7 mouse cellular contexts compared by ENCODE assay signal in genomic region chr9:14614205-14614930, GRCm38 (mm10). TPM values are rescaled to one million over a fixed set of nuclear protein-coding genes. Genes with fewer than 3 reads are reported as not detected.
DNase-seq lines count a peak whose midpoint lies in the region; ATAC-seq and TF ChIP-seq lines count a peak whose summit lies in the region.

No protein-coding gene starts in this region.

- under 1% methylated on average over 42 of the region's 50 CpGs for WGBS in embryonic facial prominence, embryonic 11.5 days
- under 1% methylated on average over 49 of the region's 50 CpGs for WGBS in heart, embryonic 16.5 days
- WGBS in midbrain, embryonic 15.5 days = under 1% methylated on average over 50 of the region's 50 CpGs

- intact Hi-C loops in left cerebral cortex, postnatal 4 days (cut with DNase I) = loop anchor here (10.0 kb wide), 1 partner anchor 80 kb away; no protein-coding TSS in a partner anchor

- ATAC-seq in Patski = peak; percentile 49
- peak; percentile 37 for ATAC-seq in embryonic facial prominence, embryonic 11.5 days (replicated peaks; ENCODE audit: insufficient number of reproducible peaks, low FRiP score, low TSS enrichment, low read depth)
- peak; percentile 46 for ATAC-seq in heart, embryonic 16.5 days (replicated peaks; ENCODE audit: extremely low read depth, insufficient read depth, low FRiP score)
- ATAC-seq in midbrain, embryonic 15.5 days (replicated peaks) = peak; percentile 80

- in situ Hi-C loops in Patski (cut with MboI; ENCODE audit: low pct_unique_long_range_greater_than_20kb) = loop anchor here (5.0 kb wide), 1 partner anchor 92 kb away; no protein-coding TSS in a partner anchor

- peak overlapping the region; percentile 64 for H3K4me2 ChIP-seq in embryonic facial prominence, embryonic 11.5 days (ENCODE audit: low read depth, low read length)
- H3K4me2 ChIP-seq in heart, embryonic 16.5 days (ENCODE audit: low read depth, low read length) = peak overlapping the region; percentile 85
- H3K4me2 ChIP-seq in midbrain, embryonic 15.5 days = peak overlapping the region; percentile 90

- no peak for TF ChIP-seq CTCF in ES-Bruce4 (IDR thresholded peaks at IDR 0.05; ENCODE audit: low read depth, low read length)
- no peak for TF ChIP-seq CTCF in Patski (IDR thresholded peaks at IDR 0.05)

- H3K27me3 ChIP-seq in ES-Bruce4 (ENCODE audit: control insufficient read depth, insufficient read depth, low read length, poor library complexity, severe bottlenecking) (no peaks in the 10 kb centered on the region), Patski (no peaks in the 10 kb centered on the region)
- no peaks in the 10 kb centered on the region for H3K27me3 ChIP-seq in embryonic facial prominence, embryonic 11.5 days (ENCODE audit: control insufficient read depth, insufficient read depth, low read length)
- no peaks in the 10 kb centered on the region for H3K27me3 ChIP-seq in heart, embryonic 16.5 days (ENCODE audit: control insufficient read depth, insufficient read depth, low read length)
- no peaks in the 10 kb centered on the region for H3K27me3 ChIP-seq in midbrain, embryonic 15.5 days (replicated peaks)

- CTCF ChIA-PET in Patski (lab: Charles Lee) = no interaction called here

- H3K27ac ChIP-seq in ES-Bruce4 (ENCODE audit: insufficient read depth, low read length) = no peak overlapping the region
- H3K27ac ChIP-seq in embryonic facial prominence, embryonic 11.5 days (replicated peaks; ENCODE audit: low read depth, low read length) = peak overlapping the region; percentile 65
- peak overlapping the region; percentile 95 for H3K27ac ChIP-seq in heart, embryonic 16.5 days (ENCODE audit: low read length)
- peak overlapping the region; percentile 76 for H3K27ac ChIP-seq in midbrain, embryonic 15.5 days

- TF ChIP-seq POLR2A in ES-Bruce4 (IDR thresholded peaks at IDR 0.05; ENCODE audit: insufficient read depth, low read length) = no peak

- no peak for TF ChIP-seq EP300 in ES-Bruce4 (IDR thresholded peaks at IDR 0.05; ENCODE audit: insufficient read depth, low read depth, low read length)

- peak overlapping the region; percentile 77 for H3K4me3 ChIP-seq in ES-Bruce4 (ENCODE audit: low read depth, low read length)
- peak overlapping the region; percentile 91 for H3K4me3 ChIP-seq in embryonic facial prominence, embryonic 11.5 days (ENCODE audit: low read depth, low read length)
- peak overlapping the region; percentile 80 for H3K4me3 ChIP-seq in heart, embryonic 16.5 days (ENCODE audit: low read length)
- peak overlapping the region; percentile 75 for H3K4me3 ChIP-seq in midbrain, embryonic 15.5 days

- peaks cover 2% of the 10 kb centered on the region for H3K4me1 ChIP-seq in ES-Bruce4 (ENCODE audit: control insufficient read depth, insufficient read depth, low read length)
- 0 out of 2 replicates have a peak, but pooled peaks cover 4% of the 10 kb centered on the region for H3K4me1 ChIP-seq in embryonic facial prominence, embryonic 11.5 days (ENCODE audit: control insufficient read depth, insufficient read depth, low read length)
- peaks cover 42% of the 10 kb centered on the region for H3K4me1 ChIP-seq in heart, embryonic 16.5 days (ENCODE audit: control insufficient read depth, insufficient read depth, low read length)
- H3K4me1 ChIP-seq in midbrain, embryonic 15.5 days = peaks cover 38% of the 10 kb centered on the region

- H3K9me3 ChIP-seq in ES-Bruce4 (replicated peaks; ENCODE audit: control insufficient read depth, insufficient read depth, low read length, poor library complexity, severe bottlenecking) = no peaks in the 10 kb centered on the region
- H3K9me3 ChIP-seq in embryonic facial prominence, embryonic 11.5 days (replicated peaks; ENCODE audit: control insufficient read depth, low read length) = no peaks in the 10 kb centered on the region
- 0 out of 2 replicates have a peak, but pooled peaks cover 4% of the 10 kb centered on the region for H3K9me3 ChIP-seq in heart, embryonic 16.5 days (replicated peaks; ENCODE audit: control insufficient read depth, low read length)
- H3K9me3 ChIP-seq in midbrain, embryonic 15.5 days = no peaks in the 10 kb centered on the region

- H3K36me3 ChIP-seq in ES-Bruce4 (ENCODE audit: control insufficient read depth, insufficient read depth, low read length, poor library complexity, severe bottlenecking) = no peaks in the 10 kb centered on the region
- no peaks in the 10 kb centered on the region; the same call in 1 of the 2 replicates for H3K36me3 ChIP-seq in embryonic facial prominence, embryonic 11.5 days (replicated peaks; ENCODE audit: control insufficient read depth, insufficient read depth, low read depth, low read length)
- no peaks in the 10 kb centered on the region for H3K36me3 ChIP-seq in heart, embryonic 16.5 days (ENCODE audit: control insufficient read depth, insufficient read depth)
- H3K36me3 ChIP-seq in midbrain, embryonic 15.5 days (replicated peaks) = no peaks in the 10 kb centered on the region

- peak overlapping the region; percentile 88 for H3K9ac ChIP-seq in ES-Bruce4 (ENCODE audit: low read depth, poor library complexity, severe bottlenecking)
- H3K9ac ChIP-seq in embryonic facial prominence, embryonic 11.5 days (replicated peaks; ENCODE audit: low read length) = peak overlapping the region; percentile 98
- peak overlapping the region; percentile 97 for H3K9ac ChIP-seq in heart, embryonic 16.5 days (ENCODE audit: low read length)
- H3K9ac ChIP-seq in midbrain, embryonic 15.5 days = peak overlapping the region; percentile 93

- DNase-seq in Patski (ENCODE audit: low read depth, low spot score) = no peak
- DNase-seq in embryonic facial prominence, embryonic 11.5 days (ENCODE audit: low spot score) = peak; percentile 58
- peak; percentile 53 for DNase-seq in left cerebral cortex, postnatal 4 days
- DNase-seq in urinary bladder, postnatal 10 days (ENCODE audit: low spot score) = peak; percentile 24

- POLR2A ChIA-PET in Patski (lab: Charles Lee) = interaction anchor here (0.6 kb wide), 1 partner anchor 47 kb away, joined by 3 read pairs; no protein-coding TSS in a partner anchor

RNA-seq across cellular contexts. Expression of gene Amotl1, which starts 30.5 kb away (rescaled TPM):
- polyA plus RNA-seq in ES-Bruce4 (2011; ENCODE audit: insufficient read depth, insufficient read length, low read depth, missing spikeins) (36.0 and 40.6 TPM in 2 replicates), Patski (2021) (44.1 TPM)
- polyA plus RNA-seq in embryonic facial prominence, embryonic 11.5 days (2014; fragmentation: Nextera tagmentation; extraction: Ambion mirVana) = 28.3 and 28.6 TPM in 2 replicates
- 17.8 and 19.1 TPM in 2 replicates for polyA plus RNA-seq in heart, embryonic 16.5 days (2015; fragmentation: Nextera tagmentation; extraction: Ambion mirVana)
- 10 to 100 TPM; 21.6 to 23.4 TPM for total RNA-seq in left cerebral cortex, postnatal 4 days (2021)
- 10.6 and 11.8 TPM in 2 replicates for polyA plus RNA-seq in midbrain, embryonic 15.5 days (2015; fragmentation: Nextera tagmentation; extraction: Ambion mirVana)
